Mouse (Mus musculus) ES-E14 (cell line): ENCODE results near the gene Dlg2.

Experiments
- HCFC1 ChIP-seq: IDR thresholded peaks from 2 replicates; pipeline ENCODE4 v1.6.1; 2012; ENCODE audit warnings: low read length, inconsistent platforms, borderline replicate concordance; ENCODE audit not compliant: insufficient read depth
- ZC3H11A ChIP-seq: IDR thresholded peaks from 2 replicates; pipeline ENCODE4 v1.6.1; 2012; ENCODE audit warnings: low read depth, mild to moderate bottlenecking, inconsistent platforms, low read length, borderline replicate concordance

DNA sequence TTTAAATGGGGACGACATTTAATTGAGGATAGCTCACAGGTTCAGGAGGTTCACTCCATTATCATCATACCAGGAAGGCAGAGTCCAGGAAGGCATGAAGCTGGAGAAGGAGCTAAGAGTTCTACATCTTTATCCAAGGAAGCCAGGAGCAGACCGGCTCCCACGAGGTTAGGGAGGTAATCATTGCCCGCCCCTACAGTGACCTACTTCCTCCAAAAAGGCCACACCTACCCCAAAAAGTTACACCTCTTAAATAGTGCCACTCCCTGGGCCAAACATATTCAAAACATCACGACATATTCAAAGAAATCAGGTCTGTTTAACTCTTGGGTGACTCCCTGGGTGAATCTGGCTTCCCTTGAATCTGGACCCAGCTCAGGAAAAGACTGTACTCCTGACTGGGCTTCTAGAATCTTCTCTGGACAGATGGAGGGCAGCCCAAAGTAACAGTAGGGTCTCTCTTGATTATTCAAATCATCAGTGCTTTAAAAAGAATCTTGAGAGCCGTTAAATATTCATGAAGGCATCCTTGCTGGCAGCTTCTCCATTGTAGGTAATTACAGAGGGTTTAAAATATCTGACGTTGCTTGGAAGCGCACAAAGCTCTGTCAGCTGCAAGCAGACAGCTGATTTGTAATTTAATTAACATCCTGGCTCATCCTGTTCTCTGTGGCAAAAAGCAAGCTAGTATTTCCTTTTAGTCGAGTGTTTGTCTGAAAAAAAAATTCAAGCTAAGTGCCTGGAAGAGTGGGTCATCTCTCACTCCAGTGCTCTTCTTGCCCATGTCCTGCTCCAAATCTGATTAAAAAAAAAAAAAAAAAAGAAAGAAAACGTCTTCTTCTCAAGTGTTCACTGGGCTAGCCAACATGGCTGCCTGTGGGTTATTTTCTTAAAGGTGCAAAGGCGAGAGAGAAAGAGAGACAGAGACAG lies 966.2 kb downstream of the Dlg2 start:
- TF ChIP-seq HCFC1 (no peak), ZC3H11A (no peak)
